Mouse (Mus musculus) liver, embryonic 11.5 days (tissue): ENCODE measurements around the gene Pdcd11. TPM values are rescaled to one million over a fixed set of nuclear protein-coding genes. Genes with fewer than 3 reads are reported as not detected.

Experiments used
- ATAC-seq: fragments of 200-750 bp; cut with Nextera tagmentation; replicated peaks from 2 replicates; pipeline ENCODE4 v1.8.0; 2017; ENCODE audit warnings: moderate number of reproducible peaks, mild to moderate bottlenecking, moderate TSS enrichment, moderate library complexity; ENCODE audit not compliant: low FRiP score
- DNase-seq: peaks from one replicate; pipeline ENCODE4 v3.0.0-alpha.2; 2017; ENCODE audit warnings: low spot score
- H3K27ac ChIP-seq: fragments of 300-500 bp; sonication (generic); 2 replicates; pipeline ENCODE4 v1.5.1; 2014; ENCODE audit warnings: mild to moderate bottlenecking, low read depth, low read length, control low read depth
- H3K27me3 ChIP-seq: fragments of 300-500 bp; sonication (generic); replicated peaks from 2 replicates; pipeline ENCODE4 v1.6.1; 2014; ENCODE audit warnings: low read length, mixed read lengths; ENCODE audit not compliant: control insufficient read depth, insufficient read depth
- H3K36me3 ChIP-seq: fragments of 300-500 bp; sonication (generic); 2 replicates; pipeline ENCODE4 v1.6.1; 2014; ENCODE audit warnings: mild to moderate bottlenecking, low read length, moderate library complexity, mixed read lengths; ENCODE audit not compliant: control insufficient read depth, insufficient read depth
- H3K4me1 ChIP-seq: fragments of 300-500 bp; sonication (generic); replicated peaks from 2 replicates; pipeline ENCODE4 v1.6.1; 2014; ENCODE audit warnings: low read length, mixed read lengths; ENCODE audit not compliant: control insufficient read depth, insufficient read depth
- H3K4me2 ChIP-seq: fragments of 300-500 bp; sonication (generic); 2 replicates; pipeline ENCODE4 v1.6.1; 2014; ENCODE audit warnings: mild to moderate bottlenecking, control low read depth, moderate library complexity
- H3K4me3 ChIP-seq: fragments of 300-500 bp; sonication (generic); 2 replicates; pipeline ENCODE4 v1.5.1; 2014; ENCODE audit warnings: low read depth, low read length, control low read depth
- H3K9ac ChIP-seq: fragments of 300-500 bp; sonication (generic); 2 replicates; pipeline ENCODE4 v1.6.1; 2014; ENCODE audit warnings: low read depth, low read length, control low read depth
- H3K9me3 ChIP-seq: fragments of 300-500 bp; sonication (generic); 2 replicates; pipeline ENCODE4 v1.6.1; 2016; ENCODE audit warnings: low read length, inconsistent platforms, mixed read lengths; ENCODE audit not compliant: control insufficient read depth
- WGBS: fragments of 180-500 bp; shearing (Covaris S2); extraction: QIAGEN DNeasy Blood & Tissue Kit; methylation state at CpG from one replicate; pipeline ENCODE4 v1.1.7; 2014; 5-methylcytosine and 5-hydroxymethylcytosine counted together
- polyA plus RNA-seq: library from polyadenylated mRNA; unstranded; fragments of >200 nt; fragmentation: Nextera tagmentation; extraction: Ambion mirVana; gene quantifications from 2 replicates; pipeline ENCODE4 v1.2.1, GENCODE M21; 2014

Gene Pdcd11
- polyA plus RNA-seq, 1 experiment from 2014 or later: 18.8 TPM

DNA sequence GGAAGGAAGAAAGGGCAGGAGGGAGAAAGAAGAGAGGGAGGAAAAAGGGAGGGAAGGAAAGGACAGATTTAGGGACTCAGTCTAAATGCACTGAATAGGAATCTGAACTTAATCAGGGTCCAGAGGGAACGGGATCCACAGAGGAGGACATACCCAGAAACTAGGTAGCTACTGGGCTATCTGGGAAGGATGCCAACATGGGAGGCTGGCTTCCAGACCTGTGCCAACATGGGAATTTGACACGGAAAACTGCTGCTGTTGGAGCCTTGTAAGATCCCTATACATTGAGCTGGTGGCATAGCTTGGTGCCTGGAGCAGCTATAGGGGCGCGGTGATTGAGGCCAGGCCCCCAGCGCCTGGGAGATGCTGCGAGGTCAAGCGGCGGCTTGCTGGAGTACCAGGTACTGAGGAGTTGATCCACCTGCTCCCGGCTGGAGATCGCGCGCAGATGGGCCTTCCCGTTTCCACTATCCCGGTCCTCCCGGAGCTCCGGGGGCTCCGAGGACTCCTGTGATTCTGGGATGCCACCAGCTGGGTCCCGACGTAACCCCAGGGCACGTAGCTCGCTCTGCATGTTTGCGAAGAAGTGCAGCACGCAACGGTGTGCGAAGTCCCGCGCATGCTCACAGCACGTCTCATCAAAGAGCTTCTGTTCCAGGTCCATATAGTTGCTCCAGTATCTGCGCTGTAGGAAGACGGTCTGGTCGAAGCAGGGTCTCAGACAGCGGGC is 60.9 kb downstream of the Pdcd11 start:
- Histone ChIP-seq H3K9me3 (no peaks in the 10 kb centered on the region), H3K36me3 (no peaks in the 10 kb centered on the region), H3K4me2 (peak overlapping the region; percentile 52), H3K4me3 (peak overlapping the region; percentile 23), H3K9ac (0 out of 2 replicates have a peak overlapping the region, but pooled peaks have one; percentile 20), H3K27me3 (peaks cover 17% of the 10 kb centered on the region), H3K27ac (no peak overlapping the region), H3K4me1 (no peaks in the 10 kb centered on the region)
- no peak for ATAC-seq
- WGBS: 24% methylated on average over 32 of the region's 32 CpGs
- no peak for DNase-seq

- Histone ChIP-seq H3K4me2 (peak overlapping the region; percentile 52), H3K27me3 (peaks cover 15% of the 10 kb centered on the region), H3K4me1 (no peaks in the 10 kb centered on the region), H3K4me3 (no peak overlapping the region), H3K9me3 (no peaks in the 10 kb centered on the region), H3K36me3 (no peaks in the 10 kb centered on the region), H3K27ac (no peak overlapping the region), H3K9ac (no peak overlapping the region)
- no peak for DNase-seq
- 61% methylated on average over 12 of the region's 12 CpGs for WGBS
- no peak for ATAC-seq
Measured at GRCm38 (mm10) chr19:47152062-47152369, 61.4 kb downstream of the Pdcd11 start.

DNA sequence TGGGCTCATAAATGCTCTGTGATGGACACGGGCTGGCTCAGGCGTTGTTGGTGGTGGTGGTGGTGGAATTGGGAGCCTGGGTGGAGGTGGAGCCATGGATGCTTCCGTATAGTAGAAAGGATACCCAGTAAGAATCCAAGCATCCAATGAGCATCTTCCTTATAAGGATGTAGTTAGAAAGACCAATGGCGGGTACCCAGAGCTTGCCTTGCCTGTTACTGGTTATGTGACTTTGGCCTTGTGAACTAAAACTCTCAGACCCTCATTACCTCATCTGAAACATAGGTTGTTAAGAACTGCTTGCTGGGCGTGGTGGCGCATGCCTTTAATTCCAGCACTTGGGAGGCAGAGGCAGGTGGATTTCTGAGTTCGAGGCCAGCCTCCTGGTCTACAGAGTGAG is 63.2 kb downstream of the Pdcd11 start:
- Histone ChIP-seq H3K4me1 (no peaks in the 10 kb centered on the region), H3K27me3 (peaks cover 15% of the 10 kb centered on the region), H3K9me3 (no peaks in the 10 kb centered on the region), H3K27ac (no peak overlapping the region), H3K4me3 (no peak overlapping the region), H3K9ac (no peak overlapping the region), H3K4me2 (no peak overlapping the region), H3K36me3 (no peaks in the 10 kb centered on the region)
- ATAC-seq: no peak
- 74% methylated on average over 7 of the region's 7 CpGs for WGBS
- no peak for DNase-seq

DNA sequence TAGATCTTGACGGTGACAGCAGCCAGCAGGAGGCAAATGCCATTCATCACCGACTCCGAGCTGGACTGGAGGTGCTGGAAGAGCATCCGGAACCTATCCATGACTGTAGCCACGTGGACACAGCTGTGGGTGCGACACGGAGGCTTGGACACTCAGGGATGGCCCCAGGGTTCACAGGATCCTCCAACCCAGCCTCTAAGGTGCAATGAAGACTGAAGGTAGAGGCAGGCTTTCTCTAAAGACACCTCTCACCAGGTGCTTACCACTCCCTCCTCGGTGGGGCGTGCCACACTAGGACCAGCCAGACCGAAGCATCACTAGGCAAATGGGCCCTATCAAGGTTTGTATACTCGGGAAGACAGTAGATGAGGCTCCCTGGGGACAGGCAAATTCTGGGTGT is 67.1 kb downstream of the Pdcd11 start, which contains the start of gene Calhm3:
TSS of gene Calhm3 (minus strand) at position 101 of the 400 bp plus-strand sequence.
- ATAC-seq: no peak
- no peak within 1 kb of the TSS for H3K27ac ChIP-seq
- WGBS: 70% methylated on average over 11 of the region's 11 CpGs

DNA sequence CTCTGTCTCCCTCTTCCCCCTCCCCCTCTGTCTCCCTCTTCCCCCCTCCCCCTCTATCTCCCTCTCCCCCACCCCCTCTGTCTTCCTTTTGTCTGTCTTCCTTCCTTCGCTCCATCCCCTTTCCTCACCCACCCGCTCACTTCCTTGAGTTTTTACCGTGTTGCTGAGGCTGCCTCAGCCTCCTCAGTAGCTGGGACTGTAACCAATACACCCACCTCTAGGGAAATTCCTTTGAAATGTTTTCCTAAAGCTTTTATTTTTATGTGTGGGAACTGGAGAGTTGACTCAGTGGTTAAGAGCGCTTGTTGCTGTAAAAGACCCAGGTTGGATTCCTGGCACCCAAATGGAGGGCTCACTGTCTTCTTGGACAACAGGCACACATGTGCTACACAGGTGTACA is 71.1 kb downstream of the Pdcd11 start:
- no peaks in the 10 kb centered on the region for H3K9me3 ChIP-seq
- DNase-seq: no peak
- no peak overlapping the region for H3K9ac ChIP-seq
- no peaks in the 10 kb centered on the region for H3K27me3 ChIP-seq
- ATAC-seq: no peak
- no peaks in the 10 kb centered on the region for H3K36me3 ChIP-seq
- no peak overlapping the region for H3K4me2 ChIP-seq
- 55% methylated on average over 4 of the region's 4 CpGs for WGBS
- no peak overlapping the region for H3K4me3 ChIP-seq
- no peak overlapping the region for H3K27ac ChIP-seq
- no peaks in the 10 kb centered on the region for H3K4me1 ChIP-seq

More for the DNA sequence above, 67.1 kb downstream of the Pdcd11 start, which contains the start of gene Calhm3:
- no peak within 1 kb of the TSS for H3K9ac ChIP-seq
- DNase-seq: no peak
- no peaks in the 10 kb centered on the region for H3K36me3 ChIP-seq
- no peaks in the 10 kb centered on the region for H3K9me3 ChIP-seq
- no peak within 1 kb of the TSS for H3K4me2 ChIP-seq
- H3K27me3 ChIP-seq: no peaks in the 10 kb centered on the region
- no peaks in the 10 kb centered on the region for H3K4me1 ChIP-seq
- no peak within 1 kb of the TSS for H3K4me3 ChIP-seq

DNA sequence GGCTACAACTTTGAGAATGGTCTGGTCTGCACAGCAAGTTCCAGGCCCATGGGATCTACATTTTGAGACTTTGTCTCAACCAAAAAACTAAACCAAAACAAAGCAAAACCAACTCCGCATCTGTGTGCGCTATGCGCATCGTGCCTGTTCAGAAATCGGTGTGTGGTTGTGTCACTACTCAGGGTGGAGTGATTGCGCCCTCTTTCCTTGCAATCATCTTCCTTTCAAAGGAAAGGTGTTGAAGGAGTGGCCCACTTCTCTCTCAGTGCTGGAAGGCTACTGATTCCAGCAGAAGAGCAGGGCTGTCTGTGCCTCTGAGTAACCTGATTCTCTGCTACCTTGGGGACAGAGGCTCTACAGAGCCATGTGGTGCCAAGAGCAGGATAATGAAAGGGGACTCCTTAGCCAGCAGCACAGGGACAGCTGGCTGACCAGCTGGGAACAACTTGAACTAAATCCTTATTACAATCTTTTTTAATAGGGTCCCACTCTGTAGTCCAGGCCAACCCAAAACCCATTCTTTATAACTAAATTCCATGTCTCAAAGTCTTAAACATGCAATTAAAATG is 72.7 kb downstream of the Pdcd11 start:
- no peaks in the 10 kb centered on the region for H3K27me3 ChIP-seq
- WGBS: 92% methylated on average over 6 of the region's 6 CpGs
- ATAC-seq (no peak), DNase-seq (no peak)
- H3K27ac ChIP-seq: no peak overlapping the region
- no peaks in the 10 kb centered on the region for H3K36me3 ChIP-seq
- H3K9me3 ChIP-seq: no peaks in the 10 kb centered on the region
- no peaks in the 10 kb centered on the region for H3K4me1 ChIP-seq
- H3K9ac ChIP-seq: no peak overlapping the region
- H3K4me3 ChIP-seq: no peak overlapping the region
- no peak overlapping the region for H3K4me2 ChIP-seq

- no peak for DNase-seq
- no peaks in the 10 kb centered on the region for H3K9me3 ChIP-seq
- ATAC-seq: no peak
- H3K27ac ChIP-seq: no peak overlapping the region
- no peaks in the 10 kb centered on the region for H3K36me3 ChIP-seq
- peaks cover 4% of the 10 kb centered on the region; the same call in 1 of the 2 replicates for H3K4me1 ChIP-seq
- no peak overlapping the region for H3K4me2 ChIP-seq
- H3K27me3 ChIP-seq: no peaks in the 10 kb centered on the region
- no peak overlapping the region for H3K4me3 ChIP-seq
- H3K9ac ChIP-seq: no peak overlapping the region
- WGBS: 55% methylated on average over 3 of the region's 3 CpGs
Measured at GRCm38 (mm10) chr19:47166758-47167157, 76.2 kb downstream of the Pdcd11 start.

GRCm38 (mm10) chr19:47167617-47168214 is 77.1 kb downstream of the Pdcd11 start:
- no peak overlapping the region for H3K4me3 ChIP-seq
- H3K9me3 ChIP-seq: no peaks in the 10 kb centered on the region
- H3K27me3 ChIP-seq: no peaks in the 10 kb centered on the region
- no peak for ATAC-seq
- DNase-seq: no peak
- no peak overlapping the region for H3K27ac ChIP-seq
- H3K36me3 ChIP-seq: no peaks in the 10 kb centered on the region
- peaks cover 4% of the 10 kb centered on the region; the same call in 1 of the 2 replicates for H3K4me1 ChIP-seq
- WGBS: 49% methylated on average over 7 of the region's 7 CpGs
- no peak overlapping the region for H3K9ac ChIP-seq
- H3K4me2 ChIP-seq: no peak overlapping the region
